Mouse (Mus musculus) erythroblast, adult 5-6 weeks (primary cell): ENCODE measurements around the gene Krt14. TPM values are rescaled to one million over a fixed set of nuclear protein-coding genes. Genes with fewer than 3 reads are reported as not detected.
"Not testable (repeated sequence)": the region's sequence is repeated elsewhere in the genome, so short reads cannot be mapped to it uniquely, and the experiment has no call there.

ENCODE experiments used
- ATAC-seq: replicated peaks from 2 replicates; pipeline ENCODE4 v1.8.0; 2016; ENCODE audit warnings: moderate number of reproducible peaks, mild to moderate bottlenecking, moderate TSS enrichment, inconsistent platforms; ENCODE audit not compliant: poor library complexity, low FRiP score, severe bottlenecking
- total RNA-seq, 2 experiments: library from RNA; stranded (forward) in 1 of 2; stranded (reverse) in 1 of 2; fragments of 150-400 nt in 1 of 2; fragments of 200-764, 138-1000 nt in 1 of 2; gene quantifications; 2 replicates each; pipeline versions ENCODE4 v1.2.3 to v1.2.4; 2015 to 2017; ENCODE audit warnings: low replicate concordance in 2 of 2

Krt14 gene
- total RNA-seq (2015; ENCODE audit: low replicate concordance) (not detected in 2 replicates), total RNA-seq (2017; ENCODE audit: low replicate concordance) (not detected in 2 replicates)

- ATAC-seq, result no peak
Measured at GRCm38 (mm10) chr11:100207498-100207897, at the start of gene Krt14. Krt14 (minus strand) TSS chr11:100207548.

- ATAC-seq, result no peak
Measured at GRCm38 (mm10) chr11:100255514-100255913, 48.2 kb upstream of the Krt14 start.

- ATAC-seq, result no peak
Measured at GRCm38 (mm10) chr11:100254360-100255090, 47.2 kb upstream of the Krt14 start.

- no peak for ATAC-seq
Measured at GRCm38 (mm10) chr11:100248852-100249465, 41.6 kb upstream of the Krt14 start, which contains the start of gene Krt16. Krt16 (minus strand) TSS chr11:100248902.

GRCm38 (mm10) chr11:100246471-100246870, 39.1 kb upstream of the Krt14 start:
- ATAC-seq, result not testable (repeated sequence)

GRCm38 (mm10) chr11:100240272-100240671, 32.9 kb upstream of the Krt14 start:
- ATAC-seq, result not testable (repeated sequence)

GRCm38 (mm10) chr11:100221741-100222140, 14.4 kb upstream of the Krt14 start:
- no peak for ATAC-seq

GRCm38 (mm10) chr11:100219304-100219703, 12.0 kb upstream of the Krt14 start:
- ATAC-seq, result no peak

GRCm38 (mm10) chr11:100208542-100208941, 1.2 kb upstream of the Krt14 start:
- no peak for ATAC-seq

- ATAC-seq, result no peak
Measured at GRCm38 (mm10) chr11:100203448-100203847, 3.9 kb downstream of the Krt14 start.

GRCm38 (mm10) chr11:100202906-100203305, 4.4 kb downstream of the Krt14 start:
- ATAC-seq, result no peak

- ATAC-seq, result no peak
Measured at GRCm38 (mm10) chr11:100200104-100200820, 7.1 kb downstream of the Krt14 start.

- no peak for ATAC-seq
Measured at GRCm38 (mm10) chr11:100198666-100199065, 8.7 kb downstream of the Krt14 start.

- ATAC-seq, result no peak
Measured at GRCm38 (mm10) chr11:100192992-100193391, 14.4 kb downstream of the Krt14 start, which contains the start of gene Krt9. Krt9 (minus strand) TSS chr11:100193246.

GRCm38 (mm10) chr11:100191820-100192219, 15.5 kb downstream of the Krt14 start:
- ATAC-seq, result no peak

GRCm38 (mm10) chr11:100186736-100187135, 20.6 kb downstream of the Krt14 start:
- no peak for ATAC-seq

GRCm38 (mm10) chr11:100181725-100182124, 25.6 kb downstream of the Krt14 start:
- ATAC-seq, result no peak

GRCm38 (mm10) chr11:100179260-100179659, 28.1 kb downstream of the Krt14 start:
- no peak for ATAC-seq

- no peak for ATAC-seq
Measured at GRCm38 (mm10) chr11:100178307-100178706, 29.0 kb downstream of the Krt14 start.

GRCm38 (mm10) chr11:100176791-100177190, 30.6 kb downstream of the Krt14 start:
- no peak for ATAC-seq
